Mouse (Mus musculus) MEL (cell line): Measurements from ENCODE around the gene Cdyl. TPM values are rescaled to one million over a fixed set of nuclear protein-coding genes. Genes with fewer than 3 reads are reported as not detected.

Source experiments
- DNase-seq: peaks from one replicate; pipeline ENCODE4 v3.0.0; 2011; ENCODE audit warnings: low read depth, low spot score
- H3K27ac ChIP-seq: 2 replicates; pipeline ENCODE4 v1.5.1; 2012; ENCODE audit warnings: low read depth, mild to moderate bottlenecking, control low read depth, low read length, moderate library complexity; ENCODE audit not compliant: control insufficient read depth
- H3K27me3 ChIP-seq, 2 experiments: fragments of 150-350 bp in 1 of 2; sonication (generic) in 1 of 2; 2 replicates each; pipeline ENCODE4 v1.6.1; 2012; ENCODE audit warnings: low read length in 2 of 2, mild to moderate bottlenecking in 2 of 2, improper control_type of control experiment in 1 of 2, moderate library complexity in 1 of 2; ENCODE audit not compliant: insufficient read depth in 2 of 2, control insufficient read depth in 1 of 2
- H3K36me3 ChIP-seq, 2 experiments: 2 replicates each; pipeline ENCODE4 v1.6.1; 2012 to 2014; ENCODE audit warnings: low read length in 2 of 2, improper control_type of control experiment in 1 of 2, inconsistent platforms in 1 of 2, mild to moderate bottlenecking in 1 of 2; ENCODE audit not compliant: insufficient read depth in 2 of 2, control insufficient read depth in 1 of 2
- H3K4me1 ChIP-seq, 2 experiments: fragments of 150-350 bp in 1 of 2; sonication (generic) in 1 of 2; 2 replicates each; pipeline ENCODE4 v1.6.1; 2012; ENCODE audit warnings: low read length in 2 of 2, improper control_type of control experiment in 1 of 2, mild to moderate bottlenecking in 1 of 2; ENCODE audit not compliant: insufficient read depth in 2 of 2, control insufficient read depth in 1 of 2
- H3K4me3 ChIP-seq, 2 experiments: fragments of 150-350 bp in 1 of 2; sonication (generic) in 1 of 2; 2 replicates each; pipeline ENCODE4 v1.5.1; 2012; ENCODE audit warnings: low read depth in 2 of 2, low read length in 2 of 2, mild to moderate bottlenecking in 2 of 2, moderate library complexity in 2 of 2, control low read depth in 1 of 2, improper control_type of control experiment in 1 of 2; ENCODE audit not compliant: control insufficient read depth in 1 of 2, insufficient read depth in 1 of 2
- H3K79me2 ChIP-seq: 2 replicates; pipeline ENCODE4 v1.6.1; 2012; ENCODE audit warnings: mild to moderate bottlenecking, low read length, moderate library complexity; ENCODE audit not compliant: control insufficient read depth, poor library complexity, insufficient read depth
- H3K9ac ChIP-seq: 2 replicates; pipeline ENCODE4 v1.6.1; 2012; ENCODE audit warnings: low read depth, mild to moderate bottlenecking, control low read depth, low read length, moderate library complexity; ENCODE audit not compliant: control insufficient read depth, poor library complexity, severe bottlenecking
- H3K9me3 ChIP-seq: fragments of 150-350 bp; sonication (generic); replicated peaks from 2 replicates; pipeline ENCODE4 v1.6.1; 2012; ENCODE audit warnings: mild to moderate bottlenecking, low read length, improper control_type of control experiment, moderate library complexity; ENCODE audit not compliant: insufficient read depth
- CHD1 ChIP-seq: IDR thresholded peaks from 2 replicates; pipeline ENCODE4 v1.6.1; 2012; ENCODE audit warnings: low read depth, mild to moderate bottlenecking, inconsistent platforms, low read length, improper control_type of control experiment
- CHD2 ChIP-seq: IDR thresholded peaks from 2 replicates; pipeline ENCODE4 v1.6.1; 2011; ENCODE audit warnings: low read length, improper control_type of control experiment
- CTCF ChIP-seq, 3 experiments: IDR thresholded peaks in 2 of 3; conservative IDR thresholded peaks in 1 of 3; 2 replicates each; pipeline ENCODE4 v1.5.1; 2011 to 2012; ENCODE audit warnings: low read length in 3 of 3, low read depth in 2 of 3, mild to moderate bottlenecking in 2 of 3, improper control_type of control experiment in 1 of 3, inconsistent platforms in 1 of 3, mixed read lengths in 1 of 3, moderate library complexity in 1 of 3; ENCODE audit not compliant: control insufficient read depth in 1 of 3, insufficient read depth in 1 of 3, poor library complexity in 1 of 3, severe bottlenecking in 1 of 3
- E2F4 ChIP-seq: IDR thresholded peaks from 2 replicates; pipeline ENCODE4 v1.6.1; 2011; ENCODE audit warnings: low read depth, low read length, improper control_type of control experiment, borderline replicate concordance
- ELF1 ChIP-seq: IDR thresholded peaks from 2 replicates; pipeline ENCODE4 v1.6.1; 2014; ENCODE audit warnings: low read depth, mild to moderate bottlenecking, inconsistent platforms, low read length, improper control_type of control experiment, moderate library complexity
- GABPA ChIP-seq: IDR thresholded peaks from 2 replicates; pipeline ENCODE4 v1.6.1; 2012; ENCODE audit warnings: low read depth, mild to moderate bottlenecking, inconsistent platforms, low read length, improper control_type of control experiment, moderate library complexity
- HCFC1 ChIP-seq: IDR thresholded peaks from 2 replicates; pipeline ENCODE4 v1.6.1; 2012; ENCODE audit warnings: low read depth, mild to moderate bottlenecking, inconsistent platforms, low read length, improper control_type of control experiment, moderate library complexity
- KAT2A ChIP-seq: conservative IDR thresholded peaks from 2 replicates; pipeline ENCODE4 v1.6.1; 2012; ENCODE audit warnings: low read depth, low read length, improper control_type of control experiment, inconsistent platforms
- MAX ChIP-seq: IDR thresholded peaks from 2 replicates; pipeline ENCODE4 v1.6.1; 2011; ENCODE audit warnings: low read length, improper control_type of control experiment
- MEF2A ChIP-seq: IDR thresholded peaks from 2 replicates; pipeline ENCODE4 v1.6.1; 2014; ENCODE audit warnings: low read depth, mild to moderate bottlenecking, inconsistent platforms, low read length, improper control_type of control experiment; ENCODE audit not compliant: poor library complexity, insufficient replicate concordance, severe bottlenecking; ENCODE audit errors: extremely low read depth
- MYB ChIP-seq: IDR thresholded peaks from 2 replicates; pipeline ENCODE4 v1.6.1; 2011; ENCODE audit warnings: mild to moderate bottlenecking, low read depth, low read length, improper control_type of control experiment
- POLR2A ChIP-seq, 2 experiments: IDR thresholded peaks; 2 replicates each; pipeline ENCODE4 v1.6.1; 2011 to 2012; ENCODE audit warnings: low read length in 2 of 2, mild to moderate bottlenecking in 2 of 2, control low read depth in 1 of 2, improper control_type of control experiment in 1 of 2, low read depth in 1 of 2, moderate library complexity in 1 of 2; ENCODE audit not compliant: control insufficient read depth in 1 of 2, insufficient read depth in 1 of 2, poor library complexity in 1 of 2
- POLR2AphosphoS2 ChIP-seq: IDR thresholded peaks from 2 replicates; pipeline ENCODE4 v1.6.1; 2011; ENCODE audit warnings: low read length, improper control_type of control experiment
- RCOR1 ChIP-seq: IDR thresholded peaks from 2 replicates; pipeline ENCODE4 v1.6.1; 2012; ENCODE audit warnings: low read depth, mild to moderate bottlenecking, inconsistent platforms, low read length, improper control_type of control experiment
- SIN3A ChIP-seq: IDR thresholded peaks from 2 replicates; pipeline ENCODE4 v1.6.1; 2012; ENCODE audit warnings: low read length, improper control_type of control experiment, inconsistent platforms
- TAL1 ChIP-seq: IDR thresholded peaks from 2 replicates; pipeline ENCODE4 v1.6.1; 2012; ENCODE audit warnings: mild to moderate bottlenecking, inconsistent platforms, low read length, moderate library complexity, mixed read lengths
- USF2 ChIP-seq, 2 experiments: IDR thresholded peaks; 2 replicates each; pipeline ENCODE4 v1.6.1; 2011 to 2012; ENCODE audit warnings: improper control_type of control experiment in 2 of 2, low read length in 2 of 2, borderline replicate concordance in 1 of 2, inconsistent platforms in 1 of 2, low read depth in 1 of 2, mild to moderate bottlenecking in 1 of 2; ENCODE audit not compliant: insufficient read depth in 1 of 2
- ZC3H11A ChIP-seq: IDR thresholded peaks from 2 replicates; pipeline ENCODE4 v1.6.1; 2012; ENCODE audit warnings: low read depth, mild to moderate bottlenecking, inconsistent platforms, low read length, improper control_type of control experiment
- ZKSCAN1 ChIP-seq: IDR thresholded peaks from 2 replicates; pipeline ENCODE4 v1.6.1; 2012; ENCODE audit warnings: low read depth, mild to moderate bottlenecking, inconsistent platforms, low read length, improper control_type of control experiment, moderate library complexity
- ZNF384 ChIP-seq: IDR thresholded peaks from 2 replicates; pipeline ENCODE4 v1.6.1; 2012; ENCODE audit warnings: low read depth, mild to moderate bottlenecking, inconsistent platforms, low read length, improper control_type of control experiment
- polyA plus RNA-seq, 2 experiments: library from polyadenylated mRNA; stranded (reverse) in 1 of 2; unstranded in 1 of 2; fragments of >175 nt in 1 of 2; fragments of >200 nt in 1 of 2; gene quantifications; 2 replicates each; pipeline versions ENCODE4 v1.2.1 to v1.2.4; 2012; ENCODE audit warnings: low replicate concordance in 2 of 2, low read depth in 1 of 2; ENCODE audit not compliant: insufficient read length in 2 of 2, insufficient read depth in 1 of 2, missing spikeins in 1 of 2
- total RNA-seq: library from RNA; depleted of rRNA; stranded (reverse); fragments of 300-350 nt; gene quantifications from 2 replicates; pipeline ENCODE4 v1.2.3, GENCODE M21; 2012

Cdyl gene
- total and polyA plus RNA-seq, 3 experiments, result 8.9 to 32.2 TPM; not detected in 1

GRCm38 (mm10) chr13:35625556-35625955, 34.1 kb upstream of the Cdyl start:
- Histone ChIP-seq H3K79me2 (no peaks in the 10 kb centered on the region), H3K27ac (no peak overlapping the region), H3K36me3 (peaks cover 0 to 9% of the 10 kb centered on the region in 2 experiments; a peak in 2 of 4 replicates), H3K27me3 (no peaks in the 10 kb centered on the region), H3K4me3 (no peak overlapping the region), H3K9me3 (no peaks in the 10 kb centered on the region), H3K4me1 (peaks cover 0 to under 1% of the 10 kb centered on the region in 2 experiments; a peak in 2 of 4 replicates), H3K9ac (no peak overlapping the region)
- no peak for TF ChIP-seq ELF1
- TF ChIP-seq MEF2A, result no peak
- TF ChIP-seq POLR2AphosphoS2, result no peak
- TF ChIP-seq ZC3H11A, result no peak
- no peak for TF ChIP-seq ZNF384
- no peak for TF ChIP-seq MYB
- no peak for TF ChIP-seq RCOR1
- TF ChIP-seq HCFC1, result no peak
- no peak for TF ChIP-seq CHD1
- no peak for TF ChIP-seq ZKSCAN1
- no peak for TF ChIP-seq MAX
- TF ChIP-seq USF2 (IDR thresholded peaks at IDR 0.05; ENCODE audit: borderline replicate concordance in 1 of 2, insufficient read depth in 1 of 2, low read depth in 1 of 2, low read length in 2 of 2), result no peak
- TF ChIP-seq CHD2, result no peak
- no peak for TF ChIP-seq POLR2A (IDR thresholded peaks at IDR 0.05; ENCODE audit: control insufficient read depth in 1 of 2, insufficient read depth in 1 of 2, low read depth in 1 of 2, low read length in 2 of 2, poor library complexity in 1 of 2)
- TF ChIP-seq TAL1, result no peak
- TF ChIP-seq CTCF (IDR thresholded peaks at IDR 0.05 in 2 of 3, conservative IDR thresholded peaks at IDR 0.05 in 1 of 3; ENCODE audit: control insufficient read depth in 1 of 3, insufficient read depth in 1 of 3, low read depth in 2 of 3, low read length in 3 of 3, poor library complexity in 1 of 3, severe bottlenecking in 1 of 3), result no peak
- TF ChIP-seq GABPA, result no peak
- no peak for TF ChIP-seq KAT2A
- TF ChIP-seq SIN3A, result no peak
- DNase-seq, result no peak

- H3K36me3 ChIP-seq, result peaks cover 0 to 5% of the 10 kb centered on the region in 2 experiments; a peak in 2 of 4 replicates
- H3K4me3 ChIP-seq, result no peak overlapping the region
- no peak overlapping the region for H3K27ac ChIP-seq
- H3K9me3 ChIP-seq, result no peaks in the 10 kb centered on the region
- no peak for TF ChIP-seq E2F4
- no peak for TF ChIP-seq ZNF384
- no peak for DNase-seq
- no peaks in the 10 kb centered on the region; a peak in 1 of 4 replicates for H3K4me1 ChIP-seq
- no peak overlapping the region for H3K9ac ChIP-seq
- H3K27me3 ChIP-seq, result no peaks in the 10 kb centered on the region
- no peaks in the 10 kb centered on the region for H3K79me2 ChIP-seq
These were observed 32.3 kb upstream of the Cdyl start for GRCm38 (mm10) chr13:35627319-35627718.
